Mouse (Mus musculus): Measurements from ENCODE around the gene Abcb11.

GRCm38 (mm10) chr2:69212652-69213051 is 129.8 kb downstream of the Abcb11 start:
- TF ChIP-seq CTCF (IDR thresholded peaks at IDR 0.05; ENCODE audit: borderline replicate concordance, control insufficient read depth, extremely low read depth, insufficient read depth, low read length, poor library complexity): no peak
- TF ChIP-seq POLR2A (IDR thresholded peaks at IDR 0.05; ENCODE audit: control insufficient read depth, extremely low read depth, insufficient read depth, low read length, poor library complexity): no peak
